Mouse (Mus musculus) C2C12 (cell line): ENCODE data around the gene Brap. TPM values are rescaled to one million over a fixed set of nuclear protein-coding genes. Genes with fewer than 3 reads are reported as not detected.
A peak's percentile ranks its signal among the peaks of the same experiment; 100 is the strongest.

Experiments
- H3K27me3 ChIP-seq: one replicate; pipeline ENCODE4 v1.6.1; 2011; ENCODE audit not compliant: control insufficient read depth, insufficient read depth, insufficient read length
- H3K36me3 ChIP-seq: one replicate; pipeline ENCODE4 v1.6.1; 2011; ENCODE audit not compliant: control insufficient read depth, insufficient read depth
- H3K4me3 ChIP-seq: one replicate; pipeline ENCODE4 v1.5.1; 2011; ENCODE audit warnings: mild to moderate bottlenecking, control low read depth; ENCODE audit not compliant: poor library complexity, insufficient read depth, severe bottlenecking
- H3K79me2 ChIP-seq: one replicate; pipeline ENCODE4 v1.6.1; 2011; ENCODE audit not compliant: control insufficient read depth, insufficient read depth
- H3K79me3 ChIP-seq: one replicate; pipeline ENCODE4 v1.6.1; 2011; ENCODE audit warnings: low read depth, control low read depth
- H3ac ChIP-seq: one replicate; pipeline ENCODE3; 2011; ENCODE audit warnings: low read depth; ENCODE audit not compliant: control insufficient read depth, insufficient read length
- CEBPB ChIP-seq: IDR thresholded peaks from one replicate; pipeline ENCODE4 v1.6.1; 2011; ENCODE audit warnings: low read depth, mild to moderate bottlenecking, control low read depth, moderate library complexity
- CTCF ChIP-seq: IDR thresholded peaks from one replicate; pipeline ENCODE4 v1.5.1; 2011; ENCODE audit not compliant: control insufficient read depth, insufficient read depth, insufficient read length
- FOSL1 ChIP-seq: IDR thresholded peaks from one replicate; pipeline ENCODE4 v1.8.0; 2011; ENCODE audit warnings: mild to moderate bottlenecking, low read length; ENCODE audit not compliant: poor library complexity, insufficient read depth, severe bottlenecking
- MAX ChIP-seq: IDR thresholded peaks from one replicate; pipeline ENCODE4 v1.6.1; 2011; ENCODE audit warnings: mild to moderate bottlenecking, control low read depth
- MYOD1 ChIP-seq: IDR thresholded peaks from one replicate; pipeline ENCODE4 v1.6.1; 2011; ENCODE audit warnings: low read depth; ENCODE audit not compliant: control insufficient read depth, insufficient read length
- MYOG ChIP-seq: IDR thresholded peaks from one replicate; pipeline ENCODE4 v1.6.1; 2011; ENCODE audit not compliant: control insufficient read depth, insufficient read length; ENCODE audit errors: extremely low read depth
- USF1 ChIP-seq: IDR thresholded peaks from one replicate; pipeline ENCODE4 v1.6.1; 2011; ENCODE audit warnings: low read depth, mild to moderate bottlenecking, control low read depth, moderate library complexity
- polyA plus RNA-seq: library from polyadenylated mRNA; unstranded; fragments of >200 nt; fragmentation: generic; extraction: Trizol; gene quantifications from one replicate; pipeline ENCODE4 v1.2.1, GENCODE M21; 2012; ENCODE audit warnings: missing spikeins

Gene Brap
- polyA plus RNA-seq, 1 experiment = 31.7 TPM

DNA sequence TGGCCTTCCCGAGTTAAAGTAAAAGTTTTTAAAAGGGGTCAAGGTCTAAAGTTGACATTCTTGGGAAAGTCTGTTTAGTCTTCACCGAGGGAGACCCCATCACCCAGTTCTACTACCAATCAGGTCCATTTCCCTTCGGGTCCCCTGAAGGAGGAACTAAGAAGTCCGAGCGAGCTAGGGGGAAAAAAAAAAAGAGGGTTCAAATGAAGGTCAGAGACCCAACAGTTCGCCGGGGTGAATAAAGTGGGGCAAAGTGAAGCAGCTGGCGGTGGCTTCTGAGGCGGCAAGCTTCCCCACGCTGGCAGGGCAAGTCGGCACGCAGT lies 50.4 kb downstream of the Brap start:
- peak overlapping the region; percentile 78 for H3ac ChIP-seq
- H3K79me3 ChIP-seq = peaks cover 37% of the 10 kb centered on the region
- peak overlapping the region; percentile 71 for H3K4me3 ChIP-seq
- TF ChIP-seq CTCF (no peak), CEBPB (no peak), FOSL1 (no peak), MAX (no peak), MYOG (no peak)
- no peaks in the 10 kb centered on the region for H3K36me3 ChIP-seq
- peaks cover 39% of the 10 kb centered on the region for H3K79me2 ChIP-seq
- H3K27me3 ChIP-seq = no peaks in the 10 kb centered on the region

DNA sequence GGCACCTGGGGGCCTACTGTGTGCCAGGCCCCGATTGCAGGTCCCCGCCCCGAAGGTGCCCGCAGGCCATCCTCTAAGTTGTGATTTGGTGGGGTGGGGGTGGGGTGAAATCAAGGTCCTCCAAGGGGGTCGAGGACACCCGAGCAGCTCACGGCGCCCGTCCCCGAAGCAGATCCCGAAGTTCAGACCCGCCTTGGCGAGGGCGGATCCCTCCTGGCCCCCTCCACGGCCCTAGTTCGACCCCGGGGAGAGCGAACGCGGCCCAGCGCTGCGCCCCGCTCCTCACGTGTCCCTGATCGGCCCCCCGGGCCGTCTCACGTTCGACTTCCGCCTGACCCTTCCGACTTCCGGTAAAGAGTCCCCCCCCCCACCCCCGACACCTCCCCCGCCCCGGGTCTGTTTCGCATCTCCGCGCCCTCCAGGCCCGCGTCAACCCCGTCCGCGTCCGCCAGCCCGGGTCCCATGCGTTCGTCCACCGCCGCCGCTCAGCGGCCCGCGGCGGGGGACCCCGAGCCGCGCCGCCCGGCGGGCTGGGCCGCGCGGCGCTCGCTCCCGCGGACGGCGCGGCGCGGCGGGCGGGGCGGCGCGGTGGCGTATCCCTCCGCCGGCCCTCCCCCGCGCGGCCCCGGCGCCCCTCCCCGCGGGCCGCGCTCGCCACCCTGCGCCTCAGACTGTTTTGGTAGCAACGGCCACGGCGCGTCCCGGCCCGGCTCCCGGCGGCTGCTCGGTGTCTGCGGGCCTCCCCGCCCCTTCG lies 51.0 kb downstream of the Brap start, which contains the start of gene Atxn2:
Gene Atxn2, plus strand, starts transcription at position 164 of the 754 bp plus-strand sequence.
- Histone ChIP-seq H3K36me3 (no peaks in the 10 kb centered on the region), H3K4me3 (peak within 1 kb of the TSS; percentile 71), H3K79me3 (peaks cover 42% of the 10 kb centered on the region), H3K79me2 (peaks cover 45% of the 10 kb centered on the region), H3ac (peak within 1 kb of the TSS; percentile 88), H3K27me3 (no peaks in the 10 kb centered on the region)
- TF ChIP-seq MYOD1 = no peak
- no peak for TF ChIP-seq MYOG
- no peak for TF ChIP-seq CTCF
- peak; percentile 12 for TF ChIP-seq MAX
- TF ChIP-seq CEBPB = no peak
- TF ChIP-seq USF1 = peak; percentile 71
- no peak for TF ChIP-seq FOSL1

DNA sequence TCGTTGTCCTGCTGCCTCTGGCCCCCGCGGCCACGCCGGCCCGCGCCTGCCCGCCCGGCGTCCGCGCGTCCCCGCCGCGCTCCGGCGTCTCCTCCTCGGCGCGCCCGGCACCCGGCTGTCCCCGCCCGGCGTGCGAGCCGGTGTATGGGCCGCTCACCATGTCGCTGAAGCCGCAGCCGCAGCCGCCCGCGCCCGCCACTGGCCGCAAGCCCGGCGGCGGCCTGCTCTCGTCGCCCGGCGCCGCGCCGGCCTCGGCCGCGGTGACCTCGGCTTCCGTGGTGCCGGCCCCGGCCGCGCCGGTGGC lies 51.5 kb downstream of the Brap start:
- peak overlapping the region; percentile 88 for H3ac ChIP-seq
- H3K79me3 ChIP-seq = peaks cover 48% of the 10 kb centered on the region
- peaks cover 2% of the 10 kb centered on the region for H3K36me3 ChIP-seq
- TF ChIP-seq CEBPB (no peak), USF1 (no peak), CTCF (no peak), FOSL1 (no peak), MYOD1 (no peak), MAX (no peak), MYOG (no peak)
- H3K79me2 ChIP-seq = peaks cover 50% of the 10 kb centered on the region
- H3K27me3 ChIP-seq = no peaks in the 10 kb centered on the region
- H3K4me3 ChIP-seq = peak overlapping the region; percentile 71

DNA sequence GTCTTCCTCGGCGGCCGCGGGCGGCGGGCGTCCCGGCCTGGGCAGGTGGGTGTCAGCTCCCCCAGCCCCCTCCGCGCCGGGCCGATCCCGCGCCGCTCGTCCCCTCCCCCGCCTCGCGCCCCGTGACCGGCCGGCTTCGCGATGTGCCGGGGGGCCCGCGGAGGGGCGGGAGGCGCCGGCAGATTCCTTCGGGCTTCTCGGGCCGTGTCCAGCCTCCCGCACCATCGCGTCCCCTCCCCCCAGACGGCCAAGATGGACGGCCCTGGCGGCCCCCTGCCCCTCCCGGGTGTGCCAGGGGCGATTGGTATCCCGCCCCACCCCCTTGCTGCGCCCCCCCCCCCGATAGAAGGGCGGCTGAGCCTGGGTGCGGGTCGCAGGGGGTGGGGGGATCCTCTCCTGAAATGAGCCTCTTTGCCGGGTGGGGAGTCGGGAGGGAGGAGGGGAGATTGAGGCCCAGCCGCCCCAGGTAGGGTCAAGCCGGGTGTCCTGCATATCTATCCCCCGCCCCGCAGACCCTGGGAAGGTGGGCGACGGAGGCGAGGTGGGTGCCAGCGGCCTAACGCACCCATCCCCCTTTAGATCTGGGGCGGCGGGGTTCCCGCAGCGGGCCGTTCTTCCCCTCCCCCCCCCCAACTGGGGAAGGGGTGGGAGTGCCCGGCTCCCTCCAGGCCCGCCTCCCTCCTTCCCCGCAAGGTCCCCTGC lies 52.0 kb downstream of the Brap start:
- Histone ChIP-seq H3K79me3 (peaks cover 53% of the 10 kb centered on the region), H3K4me3 (peak overlapping the region; percentile 71), H3K27me3 (no peaks in the 10 kb centered on the region), H3ac (peak overlapping the region; percentile 88), H3K79me2 (peaks cover 55% of the 10 kb centered on the region), H3K36me3 (peaks cover 7% of the 10 kb centered on the region)
- TF ChIP-seq CEBPB (no peak), FOSL1 (no peak), USF1 (no peak), MAX (no peak), CTCF (no peak), MYOG (no peak), MYOD1 (no peak)

DNA sequence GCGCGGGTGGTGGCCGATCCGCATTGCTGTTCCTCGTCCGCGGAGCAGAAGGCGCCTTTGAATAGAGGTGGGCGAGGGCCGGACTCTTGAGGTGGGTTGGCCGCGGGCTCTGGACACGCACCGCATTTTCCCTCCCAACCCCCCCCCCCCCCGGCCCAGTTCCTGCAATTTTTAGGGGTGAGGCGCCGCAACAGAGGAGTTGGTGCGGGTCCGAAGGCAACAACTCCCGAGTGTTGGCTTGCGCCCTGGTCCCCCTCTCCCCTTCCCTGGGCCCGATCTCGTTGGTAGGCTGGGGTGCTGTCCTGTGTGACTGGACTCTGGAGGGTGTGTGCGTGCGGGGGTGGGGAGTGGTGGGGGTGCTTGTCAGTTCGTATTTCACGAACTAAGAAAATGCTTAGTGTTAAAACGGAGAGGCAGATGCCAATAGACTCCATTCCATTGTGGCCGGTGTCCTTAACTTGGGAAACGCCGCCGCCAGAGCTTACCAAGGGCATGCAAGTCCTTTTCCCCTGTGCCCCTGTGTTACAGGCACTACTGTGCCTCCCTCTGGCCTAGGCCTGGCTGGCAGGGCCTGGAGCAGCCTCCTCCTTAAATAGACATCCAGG lies 52.7 kb downstream of the Brap start:
- no peak for TF ChIP-seq CEBPB
- TF ChIP-seq USF1 = no peak
- TF ChIP-seq MYOG = no peak
- Histone ChIP-seq H3K79me3 (peaks cover 59% of the 10 kb centered on the region), H3ac (peak overlapping the region; percentile 89)

More for the DNA sequence above, 52.7 kb downstream of the Brap start:
- Histone ChIP-seq H3K36me3 (peaks cover 9% of the 10 kb centered on the region), H3K4me3 (peak overlapping the region; percentile 71), H3K27me3 (no peaks in the 10 kb centered on the region), H3K79me2 (peaks cover 61% of the 10 kb centered on the region)
